Mouse (Mus musculus): ENCODE measurements around the gene Trhr2.
A peak's percentile ranks its signal among the peaks of the same experiment; 100 is the strongest.

Gene Trhr2

GRCm38 (mm10) chr8:122360696-122361416, at the start of gene Trhr2:
TSS of gene Trhr2 (minus strand) at chr8:122360746.
- DNase-seq (ENCODE audit: inconsistent age in 2 of 2, low spot score in 1 of 2) = no peak

- no peak for DNase-seq (ENCODE audit: inconsistent age in 2 of 2, low spot score in 1 of 2)
These were observed 47.1 kb upstream of the Trhr2 start for GRCm38 (mm10) chr8:122407678-122408077.

GRCm38 (mm10) chr8:122405146-122405805, 44.7 kb upstream of the Trhr2 start:
- no peak for DNase-seq (ENCODE audit: inconsistent age in 2 of 2, low spot score in 1 of 2)

- DNase-seq (ENCODE audit: inconsistent age in 2 of 2, low spot score in 1 of 2) = no peak
These were observed 37.6 kb upstream of the Trhr2 start for GRCm38 (mm10) chr8:122398186-122398585.

- no peak for DNase-seq (ENCODE audit: inconsistent age in 2 of 2, low spot score in 1 of 2)
These were observed 34.7 kb upstream of the Trhr2 start for GRCm38 (mm10) chr8:122395291-122395690.

- no peak for DNase-seq (ENCODE audit: inconsistent age in 2 of 2, low spot score in 1 of 2)
These were observed 33.2 kb upstream of the Trhr2 start for GRCm38 (mm10) chr8:122393717-122394116.

GRCm38 (mm10) chr8:122390758-122391157, 30.2 kb upstream of the Trhr2 start:
- DNase-seq (ENCODE audit: inconsistent age in 2 of 2, low spot score in 1 of 2) = no peak

GRCm38 (mm10) chr8:122389357-122389756, 28.8 kb upstream of the Trhr2 start:
- no peak for DNase-seq (ENCODE audit: inconsistent age in 2 of 2, low spot score in 1 of 2)

- no peak for DNase-seq (ENCODE audit: inconsistent age in 2 of 2, low spot score in 1 of 2)
These were observed 22.5 kb upstream of the Trhr2 start for GRCm38 (mm10) chr8:122383039-122383438.

- DNase-seq (ENCODE audit: inconsistent age in 2 of 2, low spot score in 1 of 2) = peak; percentile 99 to 100
These were observed 16.1 kb upstream of the Trhr2 start, which contains the start of gene Zc3h18 for GRCm38 (mm10) chr8:122376365-122377231. TSS of gene Zc3h18 (plus strand) at chr8:122376609.

GRCm38 (mm10) chr8:122375751-122376364, 15.3 kb upstream of the Trhr2 start:
- DNase-seq (ENCODE audit: inconsistent age in 2 of 2, low spot score in 1 of 2) = no peak

- DNase-seq (ENCODE audit: inconsistent age in 2 of 2, low spot score in 1 of 2) = no peak
These were observed 14.8 kb upstream of the Trhr2 start for GRCm38 (mm10) chr8:122375320-122375719.

- no peak for DNase-seq (ENCODE audit: inconsistent age in 2 of 2, low spot score in 1 of 2)
These were observed 11.2 kb upstream of the Trhr2 start for GRCm38 (mm10) chr8:122371706-122372105.

- peak; percentile 71 to 84 for DNase-seq (ENCODE audit: inconsistent age in 2 of 2, low spot score in 1 of 2)
These were observed 9.1 kb upstream of the Trhr2 start for GRCm38 (mm10) chr8:122369665-122370064.

GRCm38 (mm10) chr8:122368494-122368893, 7.9 kb upstream of the Trhr2 start:
- no peak for DNase-seq (ENCODE audit: inconsistent age in 2 of 2, low spot score in 1 of 2)

- no peak for DNase-seq (ENCODE audit: inconsistent age in 2 of 2, low spot score in 1 of 2)
These were observed 2.4 kb upstream of the Trhr2 start for GRCm38 (mm10) chr8:122362967-122363366.

- DNase-seq (ENCODE audit: inconsistent age in 2 of 2, low spot score in 1 of 2) = no peak
These were observed 1.7 kb upstream of the Trhr2 start for GRCm38 (mm10) chr8:122362271-122362670.

- DNase-seq (ENCODE audit: inconsistent age in 2 of 2, low spot score in 1 of 2) = peak; percentile 32 to 49
These were observed 1.3 kb downstream of the Trhr2 start for GRCm38 (mm10) chr8:122359111-122359775.

- no peak for DNase-seq (ENCODE audit: inconsistent age in 2 of 2, low spot score in 1 of 2)
These were observed 2.9 kb downstream of the Trhr2 start for GRCm38 (mm10) chr8:122357641-122358040.

GRCm38 (mm10) chr8:122357202-122357601, 3.3 kb downstream of the Trhr2 start:
- DNase-seq (ENCODE audit: inconsistent age in 2 of 2, low spot score in 1 of 2) = no peak
